Mouse (Mus musculus): Measurements from ENCODE around the gene Aunip. TPM values are rescaled to one million over a fixed set of nuclear protein-coding genes. Genes with fewer than 3 reads are reported as not detected.
A peak's percentile ranks its signal among the peaks of the same experiment; 100 is the strongest.

The Aunip gene
- polyA plus RNA-seq, 1 experiment, result 2.3 TPM

DNA sequence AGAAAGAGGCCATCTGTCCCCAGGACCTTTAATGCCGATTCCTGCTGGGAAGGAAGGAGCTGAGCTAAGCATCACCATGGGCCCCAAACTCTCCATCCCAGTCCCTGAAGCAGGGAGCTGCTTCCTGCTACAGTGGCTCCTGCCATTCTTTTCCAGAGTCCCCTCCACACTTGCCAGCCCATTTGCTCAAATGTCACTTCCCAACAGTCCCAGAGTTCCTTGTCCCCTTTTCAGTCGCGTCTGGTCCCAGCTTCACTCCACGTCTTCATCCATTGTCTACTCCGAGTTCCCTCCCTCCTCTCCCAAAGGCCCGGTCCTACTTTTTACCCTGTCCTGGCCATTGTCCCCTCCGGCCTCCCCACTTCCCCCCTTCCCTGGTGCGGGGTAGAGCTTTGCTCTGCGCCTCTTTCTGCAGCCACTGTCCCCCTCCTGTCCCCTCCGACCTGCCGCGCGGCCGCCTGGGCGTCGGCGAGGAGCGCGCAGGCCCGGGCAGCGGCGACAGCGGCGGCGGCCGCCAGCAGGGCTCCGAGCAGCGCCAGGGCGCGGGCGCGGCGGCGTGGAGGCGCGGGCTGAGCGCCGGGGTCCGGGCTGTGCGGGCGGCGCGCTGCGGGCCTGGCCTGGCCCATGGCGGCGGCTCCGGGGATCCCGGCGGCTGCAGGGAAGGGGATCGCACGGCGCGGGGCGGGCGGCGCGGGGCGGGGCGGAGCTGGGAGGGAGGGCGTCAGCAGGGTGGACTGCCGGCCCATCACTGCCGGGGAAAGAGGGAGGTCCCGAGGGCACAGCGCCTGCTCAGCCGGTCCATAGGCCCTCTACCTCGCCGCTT is 40.9 kb downstream of the Aunip start, which contains the start of gene Selenon:
Selenon (minus strand) TSS at position 673 of the 823 bp plus-strand sequence.
- H3K4me2 ChIP-seq (ENCODE audit: low read depth), result peak within 1 kb of the TSS; percentile 80

GRCm38 (mm10) chr4:134553631-134554030 is 42.8 kb downstream of the Aunip start:
- no peak overlapping the region for H3K4me3 ChIP-seq
- H3K79me2 ChIP-seq (ENCODE audit: control insufficient read depth, insufficient read depth), result peaks cover 13% of the 10 kb centered on the region
- no peak overlapping the region for H3K4me2 ChIP-seq (ENCODE audit: low read depth)
- TF ChIP-seq MAX (IDR thresholded peaks at IDR 0.05; ENCODE audit: low read depth) (no peak), USF1 (IDR thresholded peaks at IDR 0.05; ENCODE audit: low read depth) (no peak), MYOD1 (IDR thresholded peaks at IDR 0.05; ENCODE audit: control insufficient read depth in 1 of 3, insufficient read length in 2 of 3, low read depth in 2 of 3) (no peak), CEBPB (IDR thresholded peaks at IDR 0.05; ENCODE audit: insufficient read depth, poor library complexity, severe bottlenecking) (no peak), E2F4 (IDR thresholded peaks at IDR 0.05; ENCODE audit: insufficient read depth) (no peak), POLR2AphosphoS2 (IDR thresholded peaks at IDR 0.05; ENCODE audit: insufficient read length, low read depth) (no peak), SRF (IDR thresholded peaks at IDR 0.05; ENCODE audit: control insufficient read depth, insufficient read length, low read depth) (no peak), TCF3 (IDR thresholded peaks at IDR 0.05; ENCODE audit: insufficient read length, low read depth) (no peak), MYOG (IDR thresholded peaks at IDR 0.05; ENCODE audit: control insufficient read depth in 1 of 3, insufficient read depth in 1 of 3, insufficient read length in 2 of 3, low read depth in 2 of 3) (no peak), REST (IDR thresholded peaks at IDR 0.05; ENCODE audit: insufficient read depth, insufficient read length) (no peak), POLR2A (IDR thresholded peaks at IDR 0.05; ENCODE audit: insufficient read length, low read depth) (no peak), TCF12 (IDR thresholded peaks at IDR 0.05; ENCODE audit: insufficient read depth, poor library complexity, severe bottlenecking) (no peak)
- no peak overlapping the region for H3ac ChIP-seq (ENCODE audit: control insufficient read depth, insufficient read length)
- H3K27me3 ChIP-seq (ENCODE audit: control insufficient read depth, insufficient read depth, insufficient read length), result no peaks in the 10 kb centered on the region
- H3K36me3 ChIP-seq (ENCODE audit: control insufficient read depth, insufficient read depth), result no peaks in the 10 kb centered on the region

More for the DNA sequence above, 40.9 kb downstream of the Aunip start, which contains the start of gene Selenon:
- H3K79me2 ChIP-seq (ENCODE audit: control insufficient read depth, insufficient read depth), result peaks cover 13% of the 10 kb centered on the region
- TF ChIP-seq MYOD1 (IDR thresholded peaks at IDR 0.05; ENCODE audit: control insufficient read depth in 1 of 3, insufficient read length in 2 of 3, low read depth in 2 of 3) (no peak), USF1 (IDR thresholded peaks at IDR 0.05; ENCODE audit: low read depth) (no peak), MYOG (IDR thresholded peaks at IDR 0.05; ENCODE audit: control insufficient read depth in 1 of 3, insufficient read depth in 1 of 3, insufficient read length in 2 of 3, low read depth in 2 of 3) (no peak), E2F4 (IDR thresholded peaks at IDR 0.05; ENCODE audit: insufficient read depth) (no peak), MAX (IDR thresholded peaks at IDR 0.05; ENCODE audit: low read depth) (no peak), POLR2A (IDR thresholded peaks at IDR 0.05; ENCODE audit: insufficient read length, low read depth) (peak; percentile 63), POLR2AphosphoS2 (IDR thresholded peaks at IDR 0.05; ENCODE audit: insufficient read length, low read depth) (peak; percentile 12), SRF (IDR thresholded peaks at IDR 0.05; ENCODE audit: control insufficient read depth, insufficient read length, low read depth) (no peak), TCF12 (IDR thresholded peaks at IDR 0.05; ENCODE audit: insufficient read depth, poor library complexity, severe bottlenecking) (no peak), REST (IDR thresholded peaks at IDR 0.05; ENCODE audit: insufficient read depth, insufficient read length) (no peak)
- H3ac ChIP-seq (ENCODE audit: control insufficient read depth, insufficient read length), result peak within 1 kb of the TSS; percentile 76
- H3K4me3 ChIP-seq, result peak within 1 kb of the TSS; percentile 48
- no peaks in the 10 kb centered on the region for H3K27me3 ChIP-seq (ENCODE audit: control insufficient read depth, insufficient read depth, insufficient read length)
- H3K36me3 ChIP-seq (ENCODE audit: control insufficient read depth, insufficient read depth), result no peaks in the 10 kb centered on the region

GRCm38 (mm10) chr4:134555956-134556580 is 45.3 kb downstream of the Aunip start:
- no peak for TF ChIP-seq CEBPB (IDR thresholded peaks at IDR 0.05; ENCODE audit: insufficient read depth, poor library complexity, severe bottlenecking)
- no peak for TF ChIP-seq SRF (IDR thresholded peaks at IDR 0.05; ENCODE audit: control insufficient read depth, insufficient read length, low read depth)
- no peak for TF ChIP-seq POLR2AphosphoS2 (IDR thresholded peaks at IDR 0.05; ENCODE audit: insufficient read length, low read depth)
- TF ChIP-seq TCF12 (IDR thresholded peaks at IDR 0.05; ENCODE audit: insufficient read depth, poor library complexity, severe bottlenecking), result no peak
- no peak for TF ChIP-seq E2F4 (IDR thresholded peaks at IDR 0.05; ENCODE audit: insufficient read depth)
- TF ChIP-seq REST (IDR thresholded peaks at IDR 0.05; ENCODE audit: insufficient read depth, insufficient read length), result no peak
- TF ChIP-seq MAX (IDR thresholded peaks at IDR 0.05; ENCODE audit: low read depth), result no peak
- no peak for TF ChIP-seq MYOG (IDR thresholded peaks at IDR 0.05; ENCODE audit: control insufficient read depth in 1 of 3, insufficient read depth in 1 of 3, insufficient read length in 2 of 3, low read depth in 2 of 3)
- no peak for TF ChIP-seq POLR2A (IDR thresholded peaks at IDR 0.05; ENCODE audit: insufficient read length, low read depth)
- TF ChIP-seq MYOD1 (IDR thresholded peaks at IDR 0.05; ENCODE audit: control insufficient read depth in 1 of 3, insufficient read length in 2 of 3, low read depth in 2 of 3), result no peak
- no peak for TF ChIP-seq USF1 (IDR thresholded peaks at IDR 0.05; ENCODE audit: low read depth)
- no peak for TF ChIP-seq TCF3 (IDR thresholded peaks at IDR 0.05; ENCODE audit: insufficient read length, low read depth)
- no peak overlapping the region for H3K4me2 ChIP-seq (ENCODE audit: low read depth)
- H3K4me3 ChIP-seq, result no peak overlapping the region
- H3ac ChIP-seq (ENCODE audit: control insufficient read depth, insufficient read length), result no peak overlapping the region
- no peaks in the 10 kb centered on the region for H3K36me3 ChIP-seq (ENCODE audit: control insufficient read depth, insufficient read depth)
- no peaks in the 10 kb centered on the region for H3K27me3 ChIP-seq (ENCODE audit: control insufficient read depth, insufficient read depth, insufficient read length)
- H3K79me2 ChIP-seq (ENCODE audit: control insufficient read depth, insufficient read depth), result peaks cover 6% of the 10 kb centered on the region

DNA sequence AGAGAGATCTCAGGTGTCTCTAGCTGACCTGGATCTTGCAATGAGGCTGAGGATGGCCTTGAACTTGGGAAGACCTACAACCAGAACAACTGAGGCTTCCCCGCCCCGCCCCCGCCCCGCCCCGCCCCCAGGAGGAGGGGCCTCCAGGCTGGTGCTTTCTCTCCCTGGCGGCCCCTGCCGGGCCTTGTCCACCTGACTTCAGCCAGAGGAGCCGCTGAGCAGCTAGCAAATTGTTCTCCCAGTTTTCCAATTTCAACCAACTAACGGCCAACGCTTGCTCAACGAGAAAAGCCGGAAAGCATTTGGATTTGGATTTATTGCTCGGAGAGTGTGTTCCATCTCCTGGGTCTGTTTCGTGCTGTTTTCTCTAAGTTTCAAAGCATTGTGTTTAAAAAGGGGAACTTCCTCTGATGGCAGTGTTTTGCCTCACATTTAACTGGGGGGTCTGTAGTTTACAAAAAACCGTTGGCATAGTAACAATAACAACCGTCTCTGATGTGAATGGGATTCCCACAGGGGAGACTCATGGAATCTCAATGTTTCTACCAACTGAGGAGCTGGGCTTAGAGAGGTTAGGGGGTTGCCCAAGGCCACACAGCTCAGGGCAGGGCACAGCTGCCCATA is 46.9 kb downstream of the Aunip start:
- H3K36me3 ChIP-seq (ENCODE audit: control insufficient read depth, insufficient read depth), result no peaks in the 10 kb centered on the region
- TF ChIP-seq SRF (IDR thresholded peaks at IDR 0.05; ENCODE audit: control insufficient read depth, insufficient read length, low read depth) (no peak), POLR2AphosphoS2 (IDR thresholded peaks at IDR 0.05; ENCODE audit: insufficient read length, low read depth) (no peak), MAX (IDR thresholded peaks at IDR 0.05; ENCODE audit: low read depth) (no peak), CEBPB (IDR thresholded peaks at IDR 0.05; ENCODE audit: insufficient read depth, poor library complexity, severe bottlenecking) (no peak), MYOG (IDR thresholded peaks at IDR 0.05; ENCODE audit: control insufficient read depth in 1 of 3, insufficient read depth in 1 of 3, insufficient read length in 2 of 3, low read depth in 2 of 3) (no peak), TCF12 (IDR thresholded peaks at IDR 0.05; ENCODE audit: insufficient read depth, poor library complexity, severe bottlenecking) (no peak), USF1 (IDR thresholded peaks at IDR 0.05; ENCODE audit: low read depth) (no peak), TCF3 (IDR thresholded peaks at IDR 0.05; ENCODE audit: insufficient read length, low read depth) (no peak), POLR2A (IDR thresholded peaks at IDR 0.05; ENCODE audit: insufficient read length, low read depth) (no peak), E2F4 (IDR thresholded peaks at IDR 0.05; ENCODE audit: insufficient read depth) (no peak), REST (IDR thresholded peaks at IDR 0.05; ENCODE audit: insufficient read depth, insufficient read length) (no peak), MYOD1 (IDR thresholded peaks at IDR 0.05; ENCODE audit: control insufficient read depth in 1 of 3, insufficient read length in 2 of 3, low read depth in 2 of 3) (no peak)

More for the DNA sequence above, 46.9 kb downstream of the Aunip start:
- H3ac ChIP-seq (ENCODE audit: control insufficient read depth, insufficient read length), result no peak overlapping the region
- no peak overlapping the region for H3K4me2 ChIP-seq (ENCODE audit: low read depth)
- H3K79me2 ChIP-seq (ENCODE audit: control insufficient read depth, insufficient read depth), result no peaks in the 10 kb centered on the region
- H3K4me3 ChIP-seq, result no peak overlapping the region
- no peaks in the 10 kb centered on the region for H3K27me3 ChIP-seq (ENCODE audit: control insufficient read depth, insufficient read depth, insufficient read length)

Data from myocyte (in vitro differentiated cells).